Mouse (Mus musculus): ENCODE data around the gene Tsku. TPM values are rescaled to one million over a fixed set of nuclear protein-coding genes. Genes with fewer than 3 reads are reported as not detected.

Tsku gene
- not detected for total RNA-seq (2023)

DNA sequence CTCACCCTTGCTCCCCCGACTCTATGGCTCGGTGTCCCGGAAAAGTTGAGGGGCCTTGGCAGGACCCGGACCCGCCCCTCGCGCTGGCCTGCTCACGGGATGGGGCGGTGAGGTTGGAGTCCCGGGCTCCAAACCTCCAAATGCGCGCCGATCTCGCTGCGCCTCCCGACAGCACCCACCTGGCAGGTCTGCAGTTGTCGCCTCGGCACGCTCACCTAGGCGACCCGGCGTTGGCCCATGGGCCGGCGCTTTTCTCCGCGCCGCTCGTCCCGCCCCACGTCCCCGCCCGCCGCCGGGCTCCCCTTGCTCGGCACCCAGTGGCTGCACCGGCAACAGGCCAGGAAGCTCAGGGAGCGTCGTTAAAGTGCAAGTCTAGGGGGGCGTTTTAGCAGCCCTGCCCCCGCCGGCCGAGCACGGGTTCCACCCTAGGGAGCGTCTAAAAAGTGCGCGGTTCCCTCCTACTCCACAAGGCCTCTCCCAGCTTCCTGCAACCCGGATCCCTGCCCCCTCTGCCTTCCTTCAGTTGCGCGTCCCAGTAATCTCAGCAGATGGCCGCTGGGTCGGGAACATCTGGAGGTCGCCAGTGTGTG, at the start of gene Tsku:
Gene Tsku, minus strand, starts transcription at position 266 of the 590 bp plus-strand sequence.

GRCm38 (mm10) chr7:98321083-98321482, 40.0 kb downstream of the Tsku start, which contains the start of gene Acer3:
Gene Acer3, minus strand, starts transcription at chr7:98321208.

Other genes starting within 250 kb of the Tsku start
- 10 to 100 TPM; 15.6 to 21.7 TPM for gene Myo7a, start 241.8 kb downstream of the Tsku start, total RNA-seq (2023)
- gene Omp, start 215.8 kb downstream of the Tsku start, total RNA-seq (2023) = under 1 TPM; 0.73 to 0.86 TPM
- 1 to 10 TPM; 6.7 to 9.1 TPM for gene Capn5, start 183.1 kb downstream of the Tsku start, total RNA-seq (2023)
- gene B3gnt6, start 161.8 kb downstream of the Tsku start, total RNA-seq (2023) = not detected
- gene Acer3, start 40.1 kb downstream of the Tsku start, total RNA-seq (2023) = 1 to 10 TPM; 3.6 to 7.5 TPM
- gene Gucy2d, start 79.1 kb upstream of the Tsku start, total RNA-seq (2023) = not detected
- 1 to 10 TPM; 1.3 to 1.5 TPM for gene Lrrc32, start 128.0 kb upstream of the Tsku start, total RNA-seq (2023)